Mouse (Mus musculus) kidney, adult 2 months (tissue): ENCODE results near the gene Rtbdn. TPM values are rescaled to one million over a fixed set of nuclear protein-coding genes. Genes with fewer than 3 reads are reported as not detected.

ENCODE experiments used
- DNase-seq: peaks from one replicate; pipeline ENCODE4 v3.0.0; 2021
- H3K27ac ChIP-seq: fragments of 200-500 bp; 2 replicates; pipeline ENCODE4 v1.5.1; 2012; ENCODE audit warnings: low read depth, low read length, control low read depth, inconsistent platforms; ENCODE audit not compliant: insufficient read depth
- H3K27me3 ChIP-seq: fragments of 200-500 bp; replicated peaks from 2 replicates; pipeline ENCODE4 v1.6.1; 2012; ENCODE audit warnings: mild to moderate bottlenecking, moderate library complexity, low read length, inconsistent platforms; ENCODE audit not compliant: control insufficient read depth, insufficient read depth
- H3K36me3 ChIP-seq: fragments of 200-500 bp; 2 replicates; pipeline ENCODE4 v1.6.1; 2012; ENCODE audit warnings: mild to moderate bottlenecking, moderate library complexity, low read length, inconsistent platforms; ENCODE audit not compliant: control insufficient read depth, insufficient read depth
- H3K4me1 ChIP-seq: fragments of 200-500 bp; 2 replicates; pipeline ENCODE4 v1.6.1; 2011; ENCODE audit warnings: low read length; ENCODE audit not compliant: control insufficient read depth, insufficient read depth
- H3K4me3 ChIP-seq: fragments of 200-500 bp; 2 replicates; pipeline ENCODE4 v1.5.1; 2011; ENCODE audit warnings: mild to moderate bottlenecking, low read depth, low read length, control low read depth; ENCODE audit not compliant: insufficient read depth
- CTCF ChIP-seq: fragments of 200-500 bp; conservative IDR thresholded peaks from 2 replicates; pipeline ENCODE4 v1.5.1; 2011; ENCODE audit warnings: low read depth, mild to moderate bottlenecking, control low read depth, low read length, moderate library complexity, mixed read lengths; ENCODE audit not compliant: insufficient read depth, insufficient read length
- POLR2A ChIP-seq: fragments of 200-500 bp; IDR thresholded peaks from one replicate; pipeline ENCODE4 v1.6.1; 2011; ENCODE audit warnings: low read depth, low read length, control low read depth
- WGBS: fragments of 180-500 bp; shearing (Covaris S2); methylation state at CpG from one replicate; pipeline ENCODE4 v1.1.7; 2018; 5-methylcytosine and 5-hydroxymethylcytosine counted together
- polyA plus RNA-seq: library from polyadenylated mRNA; depleted of rRNA; stranded (reverse); fragments of >200 nt; gene quantifications from 2 replicates; pipeline ENCODE4 v1.2.3, GENCODE M21; 2012

The Rtbdn gene
- polyA plus RNA-seq, 1 experiment, result not detected

- no peak for DNase-seq
- 6% methylated on average over 14 of the region's 14 CpGs for WGBS
- Histone ChIP-seq H3K4me3 (no peak overlapping the region), H3K4me1 (no peaks in the 10 kb centered on the region), H3K27me3 (peaks cover 3% of the 10 kb centered on the region), H3K27ac (no peak overlapping the region), H3K36me3 (no peaks in the 10 kb centered on the region)
- TF ChIP-seq POLR2A (no peak), CTCF (no peak)
Measured at GRCm38 (mm10) chr8:84935489-84935888, 11.3 kb upstream of the Rtbdn start.

GRCm38 (mm10) chr8:84936041-84936961 is 10.5 kb upstream of the Rtbdn start:
- TF ChIP-seq CTCF (no peak), POLR2A (no peak)
- Histone ChIP-seq H3K27me3 (peaks cover 3% of the 10 kb centered on the region), H3K36me3 (no peaks in the 10 kb centered on the region), H3K4me1 (no peaks in the 10 kb centered on the region), H3K4me3 (no peak overlapping the region), H3K27ac (no peak overlapping the region)
- WGBS, result 16% methylated on average over 23 of the region's 23 CpGs
- DNase-seq, result no peak

DNA sequence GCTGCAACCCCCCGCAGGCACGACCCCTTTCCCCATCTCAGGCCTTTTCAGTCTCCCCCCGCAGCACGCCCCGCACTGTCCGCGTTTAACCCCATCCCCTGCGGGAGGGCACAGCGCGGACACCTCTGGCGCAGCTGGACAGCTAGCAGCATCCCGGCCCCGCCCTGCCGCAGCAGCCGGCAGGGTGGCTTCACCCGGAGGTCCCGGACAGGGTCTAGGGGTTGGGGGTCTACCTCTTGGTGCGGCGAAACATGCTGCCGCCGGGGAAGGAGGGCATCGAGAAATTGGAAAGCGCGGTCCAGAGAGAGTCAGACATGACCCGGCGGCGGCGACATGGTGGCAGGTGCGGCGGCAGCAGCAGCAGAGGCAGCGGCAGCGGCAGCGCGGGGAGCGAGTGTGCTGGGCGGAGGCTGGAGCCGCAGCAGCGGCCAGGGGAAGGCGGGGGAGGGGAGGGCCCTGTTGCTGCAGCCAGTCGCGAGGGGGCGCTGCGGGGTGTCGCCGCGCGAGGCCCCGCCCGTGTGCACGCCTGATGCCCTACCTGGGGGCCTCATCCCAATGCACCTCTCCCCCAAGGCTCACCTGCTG is 9.7 kb upstream of the Rtbdn start, which contains the start of gene Mast1:
TSS of gene Mast1 (minus strand) at position 398 of the 585 bp plus-strand sequence.
- no peak within 1 kb of the TSS for H3K27ac ChIP-seq
- TF ChIP-seq POLR2A (no peak), CTCF (peak; percentile 55)
- no peaks in the 10 kb centered on the region for H3K4me1 ChIP-seq
- 1% methylated on average over 49 of the region's 50 CpGs for WGBS
- H3K4me3 ChIP-seq, result peak within 1 kb of the TSS; percentile 7; the same call in 1 of the 2 replicates
- peak; percentile 29 for DNase-seq
- H3K36me3 ChIP-seq, result no peaks in the 10 kb centered on the region
- H3K27me3 ChIP-seq, result peaks cover 3% of the 10 kb centered on the region

DNA sequence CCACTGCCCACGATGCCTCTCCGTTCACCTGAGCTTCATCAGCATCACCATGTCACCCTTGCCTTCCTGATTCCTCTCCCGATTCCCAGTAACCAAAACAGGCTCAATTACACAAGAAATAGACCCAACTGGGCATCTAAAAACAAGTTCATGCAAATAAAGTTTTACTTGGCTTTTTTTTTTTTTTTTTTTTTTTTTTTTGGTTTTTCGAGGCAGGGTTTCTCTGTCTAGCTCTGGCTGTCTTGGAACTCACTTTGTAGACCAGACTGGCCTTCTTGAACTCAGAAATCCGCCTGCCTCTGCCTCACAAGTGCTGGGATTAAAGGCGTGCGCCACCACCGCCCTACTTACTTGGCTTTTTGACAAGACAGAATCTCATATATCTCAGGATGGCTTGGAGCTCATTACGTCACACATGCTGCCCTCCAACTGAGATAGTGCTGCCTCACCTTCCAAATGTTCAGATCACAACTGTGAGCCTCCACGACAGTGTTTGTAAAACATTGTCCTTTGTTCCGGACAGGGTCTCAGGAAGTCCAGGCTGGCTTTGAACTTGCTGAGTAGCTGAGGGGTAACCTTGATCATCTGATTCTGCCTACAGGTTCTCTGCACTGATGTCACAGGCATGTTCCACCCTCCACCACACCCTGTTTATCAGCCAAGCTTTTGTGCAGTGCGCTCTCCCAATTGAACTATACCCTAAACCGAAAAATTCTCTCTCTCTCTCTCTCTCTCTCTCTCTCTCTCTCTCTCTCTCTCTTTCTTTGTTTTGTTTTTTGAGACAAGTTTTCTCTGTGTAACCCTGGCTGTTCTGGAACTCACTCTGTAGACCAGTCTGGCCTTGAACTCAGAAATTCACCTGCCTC is 8.9 kb upstream of the Rtbdn start:
- no peak overlapping the region; the same call in 1 of the 2 replicates for H3K4me3 ChIP-seq
- H3K36me3 ChIP-seq, result no peaks in the 10 kb centered on the region
- TF ChIP-seq CTCF, result no peak
- TF ChIP-seq POLR2A, result no peak
- H3K27ac ChIP-seq, result no peak overlapping the region
- no peaks in the 10 kb centered on the region for H3K4me1 ChIP-seq
- peaks cover 3% of the 10 kb centered on the region for H3K27me3 ChIP-seq
- no peak for DNase-seq
- 65% methylated on average over 13 of the region's 13 CpGs for WGBS

DNA sequence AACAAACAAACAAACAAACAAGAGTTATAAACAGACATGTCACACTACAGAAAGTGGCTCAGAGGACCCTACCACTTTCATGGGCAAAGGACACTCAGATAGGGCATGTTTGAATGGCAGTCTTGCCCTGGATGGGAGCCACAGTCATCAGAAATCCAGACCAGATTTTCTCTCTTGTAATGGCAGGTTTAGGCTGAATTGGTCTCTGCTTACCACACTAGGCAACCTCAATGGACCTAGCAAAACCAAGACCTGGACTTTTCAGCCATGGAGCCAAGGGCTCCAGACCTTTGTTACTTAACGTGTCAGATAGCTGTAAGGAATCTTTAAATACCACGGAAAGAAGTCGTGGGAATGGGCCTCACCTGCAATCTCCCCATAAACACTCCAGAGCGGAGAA is 3.1 kb upstream of the Rtbdn start:
- Histone ChIP-seq H3K4me1 (no peaks in the 10 kb centered on the region), H3K27ac (no peak overlapping the region), H3K4me3 (no peak overlapping the region), H3K27me3 (peaks cover 4% of the 10 kb centered on the region), H3K36me3 (no peaks in the 10 kb centered on the region)
- WGBS, result 15% methylated on average over 4 of the region's 4 CpGs
- DNase-seq, result no peak
- no peak for TF ChIP-seq POLR2A
- TF ChIP-seq CTCF, result no peak

GRCm38 (mm10) chr8:84944478-84945160 is 2.2 kb upstream of the Rtbdn start:
- Histone ChIP-seq H3K4me3 (no peak overlapping the region), H3K36me3 (no peaks in the 10 kb centered on the region), H3K27me3 (peaks cover 4% of the 10 kb centered on the region), H3K27ac (no peak overlapping the region), H3K4me1 (no peaks in the 10 kb centered on the region)
- TF ChIP-seq POLR2A (no peak), CTCF (no peak)
- DNase-seq, result peak; percentile 34
- WGBS, result 3% methylated on average over 26 of the region's 26 CpGs
